Mouse (Mus musculus) layer of hippocampus, adult 9-11 months (tissue): ENCODE measurements around the gene Atp8b3.

Experiments used
- DNase-seq: peaks from one replicate; pipeline ENCODE4 v3.0.0; 2022

Atp8b3 gene

DNA sequence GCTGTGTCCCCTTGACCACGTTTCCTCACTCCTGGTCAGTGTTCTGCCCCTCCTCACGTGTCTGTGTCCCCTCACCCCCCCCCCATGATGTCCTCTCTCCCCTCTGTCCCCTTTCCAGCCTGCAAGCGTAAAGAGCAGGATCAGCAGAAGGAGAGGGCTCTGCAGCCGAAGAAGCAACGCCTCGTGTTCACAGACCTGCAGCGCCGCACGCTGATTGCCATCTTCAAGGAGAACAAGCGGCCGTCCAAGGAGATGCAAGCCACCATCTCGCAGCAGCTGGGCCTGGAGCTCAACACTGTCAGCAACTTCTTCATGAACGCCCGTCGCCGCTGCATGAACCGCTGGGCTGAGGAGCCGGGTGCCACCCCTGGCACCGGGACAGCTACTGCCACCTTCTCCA lies 25.2 kb downstream of the Atp8b3 start:
- DNase-seq = no peak

DNA sequence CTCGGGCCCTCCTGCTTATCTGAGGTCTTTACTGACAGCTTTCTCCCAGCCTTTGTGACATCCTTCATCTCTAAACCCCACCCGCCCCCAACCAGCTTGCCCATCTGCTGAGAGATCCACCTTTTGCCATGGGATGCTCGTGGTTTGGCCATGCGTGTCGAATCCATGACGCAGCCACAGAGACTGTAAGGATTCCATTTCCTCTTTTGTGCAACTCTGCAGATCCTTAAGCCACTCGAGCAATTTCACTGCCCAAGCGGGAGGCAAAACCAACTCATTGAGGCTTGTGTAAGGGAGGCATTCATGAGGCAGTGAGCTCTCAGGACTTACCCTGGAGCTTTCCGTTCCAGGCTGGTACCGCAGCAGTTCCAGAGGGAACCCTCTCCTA lies 28.7 kb downstream of the Atp8b3 start:
- DNase-seq = no peak

GRCm38 (mm10) chr10:80509412-80510272 lies 29.3 kb downstream of the Atp8b3 start:
- DNase-seq = peak; percentile 55

- DNase-seq = no peak
These were observed 32.7 kb downstream of the Atp8b3 start for GRCm38 (mm10) chr10:80506222-80506621.

DNA sequence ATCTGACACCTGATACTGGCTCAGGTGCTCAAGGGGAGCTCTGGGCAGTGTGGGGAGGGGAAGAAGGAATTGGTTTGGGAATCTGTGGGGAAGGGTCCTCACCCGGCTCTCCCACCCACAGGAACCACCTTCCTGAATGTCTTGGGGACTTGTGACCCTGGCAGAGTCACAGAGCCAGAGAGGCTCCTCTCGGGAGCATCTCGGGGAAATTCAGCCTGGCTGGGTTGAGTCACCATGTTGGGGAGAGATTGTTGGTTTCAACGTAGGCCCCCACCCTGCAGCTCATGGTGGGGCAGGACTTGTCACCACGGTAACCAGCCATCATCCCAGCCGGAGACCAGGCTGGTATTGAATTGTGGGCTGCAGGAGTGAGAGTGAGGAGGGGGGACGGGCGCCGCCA lies 34.2 kb downstream of the Atp8b3 start:
- no peak for DNase-seq

DNA sequence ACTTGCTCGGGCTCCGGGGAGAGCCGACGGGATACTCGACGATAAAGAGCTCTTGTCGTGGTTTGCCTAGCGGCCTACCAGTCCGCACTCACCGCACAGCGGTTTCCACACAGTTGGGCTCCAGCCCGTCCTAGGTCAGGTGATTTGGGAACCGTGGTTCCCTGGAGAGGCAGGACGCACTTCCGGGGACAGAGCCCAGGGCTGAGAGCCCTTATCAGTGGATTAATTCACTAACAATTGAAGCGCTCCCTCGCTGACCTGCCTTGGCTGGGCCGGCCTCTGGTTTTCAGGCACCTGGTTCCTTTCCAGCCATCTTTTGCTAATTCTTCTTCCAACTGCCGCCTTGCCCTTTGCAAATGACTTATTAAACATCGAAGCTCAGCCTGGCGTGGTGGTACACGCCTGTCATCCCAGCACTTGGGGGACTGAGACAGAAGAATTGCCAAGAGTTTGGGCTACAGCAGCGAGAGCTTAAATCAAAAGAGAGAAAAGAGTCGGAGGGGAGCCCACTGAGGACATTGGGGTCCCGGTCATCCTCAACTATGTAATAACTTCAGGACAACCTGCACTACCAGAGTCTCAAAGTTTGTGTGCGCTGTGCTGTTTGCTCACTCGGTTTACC lies 35.2 kb downstream of the Atp8b3 start:
- no peak for DNase-seq

- DNase-seq = no peak
These were observed 36.1 kb downstream of the Atp8b3 start for GRCm38 (mm10) chr10:80502819-80503314.

- no peak for DNase-seq
These were observed 36.6 kb downstream of the Atp8b3 start for GRCm38 (mm10) chr10:80502291-80502690.

- no peak for DNase-seq
These were observed 42.5 kb downstream of the Atp8b3 start for GRCm38 (mm10) chr10:80496421-80496820.

DNA sequence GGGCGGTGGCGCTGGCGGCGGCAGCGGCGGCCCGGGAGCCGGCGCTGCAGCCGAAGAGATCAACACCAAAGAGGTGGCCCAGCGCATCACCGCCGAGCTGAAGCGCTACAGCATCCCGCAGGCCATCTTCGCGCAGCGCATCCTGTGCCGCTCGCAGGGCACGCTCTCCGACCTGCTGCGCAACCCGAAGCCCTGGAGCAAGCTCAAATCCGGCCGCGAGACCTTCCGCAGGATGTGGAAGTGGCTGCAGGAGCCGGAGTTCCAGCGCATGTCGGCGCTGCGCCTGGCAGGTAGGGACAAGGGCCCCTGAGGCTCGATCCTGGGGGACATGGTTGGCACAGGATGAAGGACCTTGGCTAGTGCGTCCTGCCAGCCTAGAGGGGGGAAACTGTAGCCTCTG lies 43.0 kb downstream of the Atp8b3 start:
- no peak for DNase-seq

- DNase-seq = no peak
These were observed 44.2 kb downstream of the Atp8b3 start, which contains the start of gene Onecut3 for GRCm38 (mm10) chr10:80494732-80495131. Gene Onecut3 (plus strand): TSS chr10:80494835.

DNA sequence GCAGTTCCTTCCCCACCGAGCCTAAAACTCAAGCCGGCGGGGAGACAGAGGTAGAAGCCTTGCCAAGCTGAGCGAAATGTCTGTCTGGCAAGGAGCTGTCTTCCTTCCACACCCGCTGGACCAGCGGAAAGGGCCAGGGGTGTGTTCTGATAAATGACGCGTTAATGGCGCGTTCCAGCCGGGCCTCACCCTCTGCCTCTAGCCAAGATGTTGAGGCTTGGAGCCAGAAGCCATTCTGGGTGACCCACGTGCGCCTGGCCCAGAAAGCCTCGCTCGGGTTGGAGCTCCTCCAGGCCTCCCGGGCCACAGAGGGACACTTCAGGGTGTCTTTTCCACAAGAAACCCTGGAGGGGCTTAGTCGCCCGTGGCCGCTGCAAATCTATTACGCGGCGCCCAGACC lies 48.9 kb downstream of the Atp8b3 start:
- no peak for DNase-seq

DNA sequence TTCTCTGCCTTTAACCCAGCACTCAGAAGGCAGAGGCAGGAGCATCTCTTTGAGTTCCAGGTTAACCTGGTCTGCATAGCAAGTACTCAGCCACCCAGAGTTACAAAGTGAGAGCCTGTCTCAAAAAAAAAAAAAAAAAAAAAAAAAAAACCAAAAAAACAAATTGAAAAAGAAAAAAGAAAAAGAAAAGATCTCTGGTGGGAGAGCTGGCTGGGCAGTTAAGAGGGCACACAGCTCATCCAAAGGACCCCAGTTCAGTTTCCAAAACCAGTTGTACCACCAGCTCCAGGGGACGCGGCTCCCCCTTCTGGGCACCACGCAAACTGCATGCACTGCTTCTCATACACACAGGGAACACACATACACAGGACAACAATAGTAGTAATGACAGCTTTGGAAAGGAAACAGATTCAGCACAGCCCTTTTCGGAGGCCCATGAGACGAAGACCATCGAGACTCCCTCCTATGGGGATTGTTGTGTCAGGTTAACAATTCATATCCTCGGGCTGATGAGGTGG lies 52.0 kb downstream of the Atp8b3 start:
- no peak for DNase-seq

DNA sequence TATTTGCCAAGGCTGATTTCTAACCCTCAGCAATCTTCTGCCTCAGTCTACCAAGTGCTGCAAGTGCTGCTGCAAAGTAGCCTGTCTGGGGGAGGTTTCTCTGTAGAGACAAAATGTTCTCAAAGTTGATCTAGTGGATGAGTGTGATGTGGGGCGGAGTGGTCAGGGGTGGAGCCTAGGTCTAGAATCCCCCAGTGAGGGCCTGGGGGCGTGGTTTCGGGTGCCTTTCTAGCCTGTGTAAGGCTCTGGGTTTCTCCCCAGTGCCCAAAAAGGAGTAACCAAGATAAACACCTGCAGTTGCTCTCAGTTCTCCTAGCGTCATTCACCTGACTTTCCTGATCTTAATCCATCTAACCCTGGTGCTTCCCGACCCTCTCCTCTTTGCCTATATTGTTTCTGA lies 57.9 kb downstream of the Atp8b3 start:
- no peak for DNase-seq

- no peak for DNase-seq
These were observed 60.4 kb downstream of the Atp8b3 start for GRCm38 (mm10) chr10:80478531-80478930.

GRCm38 (mm10) chr10:80475290-80475959 lies 63.5 kb downstream of the Atp8b3 start:
- DNase-seq = peak; percentile 88
